Comparison of ENCODE assay signal across 12 mouse cellular contexts in the genomic region with DNA sequence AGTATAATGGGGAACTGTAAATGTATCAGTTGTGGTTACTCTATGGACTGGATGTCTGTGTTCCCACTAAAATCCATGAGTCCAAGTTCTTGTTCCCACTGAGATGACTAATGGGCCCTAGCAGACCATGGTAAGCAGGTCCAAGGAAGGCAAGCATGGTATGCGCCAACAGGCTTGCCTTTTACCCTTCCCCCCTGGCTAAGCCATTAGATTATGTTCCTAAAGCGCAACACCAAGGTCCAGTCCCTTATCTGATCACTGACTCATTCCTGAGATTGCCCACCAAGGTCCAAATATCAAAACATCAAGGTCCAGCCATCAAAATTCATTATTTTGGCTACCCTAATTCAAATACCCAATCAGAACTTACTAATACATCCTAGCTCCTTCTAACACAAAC.
"Had no signal": no experiment of that assay in that cellular context is flagged by ENCODE, and none has a peak within 500 bp of the region (broad histone marks: within the 10 kb centered on the region; RNA-seq: fewer than 3 reads in every experiment).

No protein-coding gene starts in this region.

- DNase-seq: gastrocnemius, postnatal 14 days; heart, adult 18-20 months; heart, postnatal 10 days; heart, postnatal 4 days; kidney, adult 18-20 months; kidney, adult 8-10 months; kidney, postnatal 10 days; kidney, postnatal 25 days; kidney, postnatal 4 days; liver; liver, embryonic 13.5 days; liver, postnatal 0 days had no signal
